Mouse (Mus musculus): ENCODE results near the gene Nadk. TPM values are rescaled to one million over a fixed set of nuclear protein-coding genes. Genes with fewer than 3 reads are reported as not detected.

The Nadk gene
- 10 to 100 TPM; 58.8 to 59.5 TPM for total RNA-seq (2021)

GRCm38 (mm10) chr4:155561661-155562442, at the start of gene Nadk:
Gene Nadk, plus strand, starts transcription at chr4:155562378.
- DNase-seq: no peak
- intact Hi-C loops (cut with DNase I): no loop called here

GRCm38 (mm10) chr4:155514810-155515209, 47.4 kb upstream of the Nadk start:
- no peak for DNase-seq
- intact Hi-C loops (cut with DNase I): no loop called here

- intact Hi-C loops (cut with DNase I): no loop called here
- no peak for DNase-seq
These were observed 44.1 kb upstream of the Nadk start for GRCm38 (mm10) chr4:155517948-155518517.

- no peak for DNase-seq
- intact Hi-C loops (cut with DNase I): no loop called here
These were observed 39.9 kb upstream of the Nadk start for GRCm38 (mm10) chr4:155522327-155522726.

- no peak for DNase-seq
- intact Hi-C loops (cut with DNase I): no loop called here
These were observed 36.4 kb upstream of the Nadk start for GRCm38 (mm10) chr4:155525751-155526150.

- DNase-seq: no peak
- intact Hi-C loops (cut with DNase I): no loop called here
These were observed 32.9 kb upstream of the Nadk start for GRCm38 (mm10) chr4:155529294-155529693.

- intact Hi-C loops (cut with DNase I): no loop called here
- no peak for DNase-seq
These were observed 12.2 kb upstream of the Nadk start for GRCm38 (mm10) chr4:155549993-155550392.

GRCm38 (mm10) chr4:155550446-155550845, 11.7 kb upstream of the Nadk start:
- intact Hi-C loops (cut with DNase I): no loop called here
- DNase-seq: no peak

GRCm38 (mm10) chr4:155551073-155551472, 11.1 kb upstream of the Nadk start:
- DNase-seq: no peak

GRCm38 (mm10) chr4:155552917-155553532, 9.2 kb upstream of the Nadk start:
- no peak for DNase-seq
- intact Hi-C loops (cut with DNase I): no loop called here

More at GRCm38 (mm10) chr4:155551073-155551472, 11.1 kb upstream of the Nadk start:
- intact Hi-C loops (cut with DNase I): no loop called here

GRCm38 (mm10) chr4:155554880-155555279, 7.3 kb upstream of the Nadk start:
- intact Hi-C loops (cut with DNase I): no loop called here

GRCm38 (mm10) chr4:155555464-155555863, 6.7 kb upstream of the Nadk start:
- intact Hi-C loops (cut with DNase I): no loop called here
- DNase-seq: no peak

More at GRCm38 (mm10) chr4:155554880-155555279, 7.3 kb upstream of the Nadk start:
- no peak for DNase-seq

GRCm38 (mm10) chr4:155559454-155559853, 2.7 kb upstream of the Nadk start:
- DNase-seq: no peak
- intact Hi-C loops (cut with DNase I): no loop called here

GRCm38 (mm10) chr4:155560932-155561331, 1.2 kb upstream of the Nadk start:
- intact Hi-C loops (cut with DNase I): no loop called here
- no peak for DNase-seq

- DNase-seq: peak; percentile 80
- intact Hi-C loops (cut with DNase I): no loop called here
These were observed 684 bp downstream of the Nadk start for GRCm38 (mm10) chr4:155562725-155563399.

- peak; percentile 98 for DNase-seq
- intact Hi-C loops (cut with DNase I): no loop called here
These were observed 1.4 kb downstream of the Nadk start for GRCm38 (mm10) chr4:155563400-155564231.

- intact Hi-C loops (cut with DNase I): no loop called here
- no peak for DNase-seq
These were observed 2.3 kb downstream of the Nadk start for GRCm38 (mm10) chr4:155564315-155565069.

- intact Hi-C loops (cut with DNase I): no loop called here
- no peak for DNase-seq
These were observed 4.4 kb downstream of the Nadk start for GRCm38 (mm10) chr4:155566555-155566954.

- intact Hi-C loops (cut with DNase I): no loop called here
- DNase-seq: no peak
These were observed 6.0 kb downstream of the Nadk start for GRCm38 (mm10) chr4:155568170-155568569.

Data from left cerebral cortex, postnatal 4 days (tissue).